In genomic region chr4:132731616-132732015, GRCm38 (mm10) we compare ENCODE assay signal across 9 mouse cellular contexts. TPM values are rescaled to one million over a fixed set of nuclear protein-coding genes. Genes with fewer than 3 reads are reported as not detected.
DNase-seq lines count a peak whose midpoint lies in the region; ATAC-seq and TF ChIP-seq lines count a peak whose summit lies in the region.
"Had no signal": no experiment of that assay in that cellular context is flagged by ENCODE, and none has a peak within 500 bp of the region (broad histone marks: within the 10 kb centered on the region; RNA-seq: fewer than 3 reads in every experiment).

No protein-coding gene starts in this region.

- peak overlapping the region; percentile 70 for H3K4me3 ChIP-seq in heart, adult 2 months
- H3K4me3 ChIP-seq in E14TG2a.4 (replicated peaks; ENCODE audit: low read length), result peak overlapping the region; percentile 86
- H3K4me3 ChIP-seq in forebrain, embryonic 15.5 days, result peak overlapping the region; percentile 51
- peak overlapping the region; percentile 66 for H3K4me3 ChIP-seq in liver, embryonic 16.5 days (ENCODE audit: low read depth, low read length)

- TF ChIP-seq EP300 in heart, adult 2 months (IDR thresholded peaks at IDR 0.05; ENCODE audit: insufficient read depth, low read depth, low read length), result no peak

- H3K4me2 ChIP-seq in forebrain, embryonic 15.5 days (replicated peaks), result peak overlapping the region; percentile 60
- peak overlapping the region; percentile 88 for H3K4me2 ChIP-seq in liver, embryonic 16.5 days (ENCODE audit: low read depth, low read length)

- H3K9ac ChIP-seq in heart, adult 2 months (ENCODE audit: low read depth, low read length), result peak overlapping the region; percentile 62
- peak overlapping the region; percentile 48 for H3K9ac ChIP-seq in forebrain, embryonic 15.5 days (replicated peaks)
- H3K9ac ChIP-seq in liver, embryonic 16.5 days (ENCODE audit: low read depth, low read length), result peak overlapping the region; percentile 51

- no peak overlapping the region for H3K27ac ChIP-seq in heart, adult 2 months
- H3K27ac ChIP-seq in forebrain, embryonic 15.5 days (replicated peaks), result no peak overlapping the region
- H3K27ac ChIP-seq in liver, embryonic 16.5 days (ENCODE audit: low read length), result no peak overlapping the region

- TF ChIP-seq CTCF in heart, adult 2 months (IDR thresholded peaks at IDR 0.05), result no peak
- TF ChIP-seq CTCF in E14TG2a.4 (conservative IDR thresholded peaks at IDR 0.05; ENCODE audit: low read length), result no peak

- no peaks in the 10 kb centered on the region for H3K36me3 ChIP-seq in heart, adult 2 months (ENCODE audit: control insufficient read depth, insufficient read depth, low read length)
- peaks cover 37% of the 10 kb centered on the region for H3K36me3 ChIP-seq in E14TG2a.4 (ENCODE audit: insufficient read depth, low read length)
- no peaks in the 10 kb centered on the region for H3K36me3 ChIP-seq in forebrain, embryonic 15.5 days
- H3K36me3 ChIP-seq in liver, embryonic 16.5 days (ENCODE audit: control insufficient read depth, insufficient read depth), result no peaks in the 10 kb centered on the region

- H3K9me3 ChIP-seq in E14TG2a.4 (ENCODE audit: low read length), result peaks cover under 1% of the 10 kb centered on the region; the same call in 1 of the 2 replicates
- no peaks in the 10 kb centered on the region for H3K9me3 ChIP-seq in forebrain, embryonic 15.5 days
- no peaks in the 10 kb centered on the region for H3K9me3 ChIP-seq in liver, embryonic 16.5 days (replicated peaks; ENCODE audit: control insufficient read depth, low read length)

- no peaks in the 10 kb centered on the region for H3K27me3 ChIP-seq in heart, adult 2 months (ENCODE audit: control insufficient read depth, insufficient read depth, low read length)
- H3K27me3 ChIP-seq in E14TG2a.4 (ENCODE audit: insufficient read depth, low read length), result no peaks in the 10 kb centered on the region
- H3K27me3 ChIP-seq in forebrain, embryonic 15.5 days, result no peaks in the 10 kb centered on the region
- H3K27me3 ChIP-seq in liver, embryonic 16.5 days (ENCODE audit: control insufficient read depth, insufficient read depth, low read depth, low read length), result no peaks in the 10 kb centered on the region
- H3K27me3 ChIP-seq: Patski had no signal

- WGBS in heart, adult 2 months, result 41% methylated on average over 12 of the region's 12 CpGs
- WGBS in forebrain, embryonic 15.5 days, result 53% methylated on average over 12 of the region's 12 CpGs
- WGBS in liver, embryonic 16.5 days (ENCODE audit: insufficient replicate concordance), result 31% methylated on average over 12 of the region's 12 CpGs

- no peak for TF ChIP-seq POLR2A in heart, adult 2 months (IDR thresholded peaks at IDR 0.05; ENCODE audit: insufficient read depth, low read depth, low read length)

- intact Hi-C loops in heart, adult 2 months (cut with DNase I), result no loop called here

- no peak for ATAC-seq in forebrain, embryonic 15.5 days (replicated peaks)
- no peak for ATAC-seq in liver, embryonic 16.5 days (ENCODE audit: low read depth)

- no peaks in the 10 kb centered on the region for H3K79me2 ChIP-seq in heart, adult 2 months (replicated peaks; ENCODE audit: control insufficient read depth, insufficient read depth, low read length)

- peaks cover 3% of the 10 kb centered on the region; the same call in 1 of the 2 replicates for H3K4me1 ChIP-seq in heart, adult 2 months (ENCODE audit: control insufficient read depth, insufficient read depth, low read length)
- H3K4me1 ChIP-seq in E14TG2a.4 (replicated peaks; ENCODE audit: low read depth, low read length), result peaks cover 51% of the 10 kb centered on the region
- H3K4me1 ChIP-seq in forebrain, embryonic 15.5 days, result peaks cover 10% of the 10 kb centered on the region
- peaks cover 23% of the 10 kb centered on the region for H3K4me1 ChIP-seq in liver, embryonic 16.5 days (ENCODE audit: control insufficient read depth, low read depth, low read length)

- DNase-seq in heart, adult 2 months, result no peak
- no peak for DNase-seq in heart, adult 9 months (ENCODE audit: low spot score in 2 of 2)
- no peak for DNase-seq in natural killer cell, adult 2 months (ENCODE audit: low spot score in 2 of 2)
- DNase-seq in left cerebral cortex, adult 11 months (ENCODE audit: low spot score), result no peak
- no peak for DNase-seq in embryo, embryonic 9.5 days (ENCODE audit: extremely low spot score)

RNA-seq across cellular contexts. Expression of gene Xkr8, which starts 0.7 kb away (rescaled TPM):
- 1 to 10 TPM; 1.2 to 2.9 TPM for total RNA-seq in heart, adult 2 months (2021)
- polyA plus RNA-seq in heart, adult 2 months (2012; rRNA removed), result 1.6 and 3.3 TPM in 2 replicates
- 3.4 and 3.6 TPM in 2 replicates for polyA plus RNA-seq in forebrain, embryonic 15.5 days (2015; fragmentation: Nextera tagmentation; extraction: Ambion mirVana)
- 2.5 and 3.9 TPM in 2 replicates for polyA plus RNA-seq in liver, embryonic 16.5 days (2015; fragmentation: Nextera tagmentation; extraction: Ambion mirVana)

RNA-seq across cellular contexts. Expression of gene Smpdl3b, which starts 25.4 kb away (rescaled TPM):
- total RNA-seq in heart, adult 2 months (2021), result under 1 TPM; 0.82 to 0.86 TPM
- polyA plus RNA-seq in heart, adult 2 months (2012; rRNA removed), result 1.3 TPM in 2 replicates
- polyA plus RNA-seq in forebrain, embryonic 15.5 days (2015; fragmentation: Nextera tagmentation; extraction: Ambion mirVana), result 1.3 and 1.4 TPM in 2 replicates
- polyA plus RNA-seq in liver, embryonic 16.5 days (2015; fragmentation: Nextera tagmentation; extraction: Ambion mirVana), result 0.75 and 0.90 TPM in 2 replicates

RNA-seq across cellular contexts. Expression of gene Rpa2, which starts 36.5 kb away (rescaled TPM):
- 10 to 100 TPM; 10.5 to 12.4 TPM for total RNA-seq in heart, adult 2 months (2021)
- polyA plus RNA-seq in heart, adult 2 months (2012; rRNA removed), result 9.9 and 14.9 TPM in 2 replicates
- 63.2 and 69.4 TPM in 2 replicates for polyA plus RNA-seq in forebrain, embryonic 15.5 days (2015; fragmentation: Nextera tagmentation; extraction: Ambion mirVana)
- polyA plus RNA-seq in liver, embryonic 16.5 days (2015; fragmentation: Nextera tagmentation; extraction: Ambion mirVana), result 65.4 and 72.6 TPM in 2 replicates
